Mouse (Mus musculus) right cerebral cortex, postnatal 36 days (tissue): ENCODE results near the gene Cdon.
"Not testable (repeated sequence)": the region's sequence is repeated elsewhere in the genome, so short reads cannot be mapped to it uniquely, and the experiment has no call there.

Experiments
- DNase-seq, 2 experiments: peaks; one replicate each; pipeline ENCODE4 v3.0.0; 2022; ENCODE audit warnings: low spot score in 2 of 2, mixed read lengths in 1 of 2

Cdon gene

GRCm38 (mm10) chr9:35420805-35421719 is at the start of gene Cdon:
Cdon (plus strand) TSS chr9:35421128.
- peak; percentile 56 to 71 for DNase-seq

- DNase-seq: no peak
Observed at GRCm38 (mm10) chr9:35372324-35373101, 48.4 kb upstream of the Cdon start.

- no peak for DNase-seq
Observed at GRCm38 (mm10) chr9:35377916-35378315, 43.0 kb upstream of the Cdon start.

DNA sequence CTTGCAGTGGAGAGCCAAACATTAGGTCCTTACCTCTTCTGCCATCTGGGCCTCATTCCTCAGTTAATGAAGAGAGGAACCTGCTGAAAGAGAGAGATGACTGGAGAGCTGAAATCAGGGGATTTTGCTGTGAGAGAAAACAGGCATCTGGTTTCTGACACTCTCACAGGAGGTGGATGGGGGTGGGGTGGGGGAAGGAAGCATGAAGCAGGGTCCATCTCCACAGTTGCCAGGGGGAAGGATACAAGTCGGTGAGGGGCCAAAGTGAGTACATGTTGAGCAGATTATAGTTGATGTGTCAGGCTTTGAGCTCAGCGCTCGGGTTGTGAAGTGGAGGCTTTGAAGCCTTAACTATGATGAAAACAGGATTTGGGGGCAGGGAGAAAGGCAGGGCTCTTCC is 41.9 kb upstream of the Cdon start:
- no peak for DNase-seq

- no peak for DNase-seq
Observed at GRCm38 (mm10) chr9:35399896-35400295, 21.0 kb upstream of the Cdon start.

GRCm38 (mm10) chr9:35400398-35400797 is 20.5 kb upstream of the Cdon start:
- no peak for DNase-seq

DNA sequence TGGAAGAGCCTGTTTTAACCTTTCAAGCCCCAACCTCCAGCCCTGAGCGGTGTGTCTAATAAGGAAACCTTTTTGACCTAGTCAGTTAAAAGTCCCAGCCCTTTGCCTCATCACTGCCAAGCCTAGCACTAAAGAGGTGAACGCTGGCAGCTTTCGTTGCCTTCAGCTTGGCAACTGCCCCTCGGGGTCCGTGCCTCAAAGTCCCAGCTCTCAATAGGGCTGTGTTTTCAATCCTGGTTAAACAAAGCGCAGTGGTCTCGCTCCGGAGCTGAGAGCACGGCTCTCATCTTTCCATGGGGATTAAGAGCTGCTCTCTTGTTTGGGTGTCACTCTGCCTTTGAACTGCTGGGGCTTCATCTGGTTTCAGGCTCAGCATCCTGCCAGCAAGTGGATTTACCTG is 20.1 kb upstream of the Cdon start:
- no peak for DNase-seq

DNA sequence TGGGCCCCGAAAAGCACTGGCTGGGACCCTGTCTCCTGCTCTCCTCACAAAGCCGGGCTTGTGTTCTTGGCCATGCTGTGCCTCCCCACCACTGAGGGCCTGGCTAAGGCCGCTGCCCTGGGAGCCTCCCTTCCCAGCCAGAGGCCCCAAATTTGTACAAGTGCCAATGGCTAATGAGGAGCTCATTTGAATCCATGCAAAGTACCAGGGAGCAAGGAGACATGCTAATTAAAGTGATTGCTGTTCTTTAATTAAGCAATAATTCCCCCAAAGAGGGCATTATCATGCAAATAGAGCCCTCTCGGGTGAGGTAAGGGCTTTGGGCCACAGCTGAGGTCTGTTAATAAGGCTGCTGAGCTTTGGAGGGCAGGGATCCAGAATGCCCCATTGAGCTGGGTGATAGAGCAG is 18.3 kb upstream of the Cdon start:
- DNase-seq: peak; percentile 25 to 33

DNA sequence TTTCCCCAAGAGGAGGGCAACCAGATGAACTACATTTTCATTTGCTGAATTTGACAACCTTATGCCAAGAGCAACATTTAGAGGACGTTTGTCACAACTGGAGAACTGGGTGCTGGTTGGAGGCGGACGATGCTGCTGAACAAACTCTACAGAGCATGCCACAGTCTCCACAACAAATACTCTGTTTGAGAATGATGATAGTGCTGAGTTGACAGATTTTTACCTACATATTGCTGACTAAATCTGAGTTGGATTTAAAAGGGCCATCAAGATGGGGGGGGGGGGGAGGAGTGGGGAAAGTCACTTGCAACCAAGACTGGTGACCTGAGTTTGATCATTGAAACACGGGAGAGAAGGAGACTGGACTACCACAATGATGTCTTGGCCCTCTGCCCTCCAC is 17.4 kb upstream of the Cdon start:
- DNase-seq: no peak

DNA sequence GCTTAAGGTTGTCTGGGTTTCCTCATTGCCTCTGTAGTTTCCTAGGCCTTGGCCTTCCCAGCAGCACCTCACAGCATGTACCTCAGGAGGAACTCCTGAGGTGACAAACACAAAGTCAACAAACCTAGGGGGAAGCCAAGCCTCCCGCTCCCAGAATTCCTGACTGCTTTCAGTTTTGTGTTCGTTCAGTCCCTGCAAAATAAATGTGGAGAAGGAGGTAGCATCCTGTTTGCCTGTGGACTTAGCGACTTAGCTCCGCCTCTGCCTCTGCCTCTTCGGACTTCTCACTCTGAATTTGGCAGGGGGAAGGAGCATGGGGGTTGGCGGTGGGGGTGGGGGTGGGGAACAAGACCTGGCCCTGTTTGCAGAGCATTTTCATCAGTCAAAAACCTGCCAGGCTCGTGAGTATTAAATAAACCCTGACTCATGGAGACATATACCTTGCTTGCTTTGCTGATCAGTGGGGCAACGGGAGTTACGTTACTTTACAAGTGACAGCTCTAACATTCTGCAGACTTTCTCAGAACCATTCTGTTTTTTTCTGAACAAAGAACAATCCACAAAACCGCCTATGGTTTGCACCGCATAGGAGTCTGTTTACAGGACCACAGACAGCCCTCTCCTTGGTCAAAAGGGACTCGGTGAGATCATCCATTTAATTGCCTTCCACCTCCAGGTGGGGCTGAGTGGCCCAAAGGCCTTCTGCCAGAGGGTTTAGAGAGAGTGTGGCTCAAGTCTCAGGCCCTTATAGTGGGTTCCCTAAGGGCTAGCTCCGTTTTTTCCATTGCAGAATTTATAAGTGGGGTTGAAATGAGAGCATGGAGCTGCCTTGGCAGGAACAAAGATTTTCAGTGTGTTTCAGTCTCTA is 15.7 kb upstream of the Cdon start:
- no peak for DNase-seq

GRCm38 (mm10) chr9:35411225-35411965 is 9.5 kb upstream of the Cdon start:
- no peak for DNase-seq

- no peak for DNase-seq
Observed at GRCm38 (mm10) chr9:35411975-35412374, 9.0 kb upstream of the Cdon start.

- no peak for DNase-seq
Observed at GRCm38 (mm10) chr9:35421730-35422235, 855 bp downstream of the Cdon start.

DNA sequence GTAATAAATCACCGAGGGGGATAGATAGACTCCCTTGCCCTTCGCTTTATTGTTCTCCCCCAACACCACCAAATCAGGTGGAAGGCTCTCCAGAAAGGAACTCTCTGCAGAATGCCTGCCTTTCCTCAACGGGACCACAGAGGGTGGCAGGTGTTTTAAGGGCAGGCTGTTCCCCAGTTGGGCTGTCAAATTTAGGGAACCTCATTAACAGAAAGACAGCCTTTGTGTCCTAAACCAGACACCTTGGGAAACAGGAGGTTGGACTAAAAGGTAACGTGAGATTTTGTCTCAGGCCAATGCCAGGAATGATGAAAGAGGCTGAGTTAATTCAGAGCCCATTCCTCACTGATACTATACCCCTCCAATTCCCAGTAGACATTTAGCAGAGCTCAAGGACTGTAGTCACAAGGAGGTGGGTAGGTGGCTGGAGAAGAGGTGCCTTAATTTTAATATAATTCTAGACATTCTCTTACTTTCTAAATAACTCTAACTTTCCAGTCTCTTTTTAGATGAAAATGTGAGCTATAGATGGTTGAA is 1.5 kb downstream of the Cdon start:
- no peak for DNase-seq

DNA sequence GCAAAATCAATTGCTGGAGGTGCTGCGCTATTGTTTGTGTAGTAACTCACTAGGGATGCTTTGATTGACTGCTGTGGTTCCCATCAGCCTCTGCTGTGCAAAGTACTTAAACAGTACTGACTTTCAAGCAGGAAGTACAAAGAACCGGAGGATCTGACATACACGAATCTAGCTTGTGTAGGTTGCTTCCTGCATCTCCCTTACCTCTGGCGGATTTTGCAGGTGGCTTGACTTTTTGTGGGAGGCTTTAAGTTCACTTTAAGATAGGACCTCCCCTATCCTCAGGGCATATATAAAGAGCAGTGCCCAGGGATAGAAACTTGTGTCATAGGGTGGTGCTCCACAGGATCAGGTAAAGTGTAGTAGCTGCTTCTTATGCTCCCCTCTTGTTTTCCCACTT is 2.3 kb downstream of the Cdon start:
- DNase-seq: no peak

DNA sequence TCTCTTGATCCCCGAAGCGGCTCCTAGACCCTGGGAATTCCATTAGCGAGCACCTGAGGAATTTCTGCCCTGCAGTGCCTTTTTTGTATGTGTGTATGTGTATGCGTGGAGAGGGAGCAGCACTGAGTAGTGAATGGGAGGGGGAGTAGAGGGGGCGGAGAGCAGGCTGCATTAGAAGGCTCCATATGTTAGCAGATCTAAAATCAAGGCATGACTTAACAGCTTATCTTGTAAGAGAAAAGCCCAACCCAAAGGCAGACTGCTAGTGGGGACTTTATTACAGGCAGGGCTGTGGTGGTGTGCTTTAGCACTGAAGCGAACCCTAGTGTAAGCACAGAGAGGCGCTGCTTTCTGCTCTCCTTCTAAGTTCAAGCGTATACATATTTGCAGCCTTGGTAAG is 3.7 kb downstream of the Cdon start:
- peak; percentile 66 to 81 for DNase-seq

DNA sequence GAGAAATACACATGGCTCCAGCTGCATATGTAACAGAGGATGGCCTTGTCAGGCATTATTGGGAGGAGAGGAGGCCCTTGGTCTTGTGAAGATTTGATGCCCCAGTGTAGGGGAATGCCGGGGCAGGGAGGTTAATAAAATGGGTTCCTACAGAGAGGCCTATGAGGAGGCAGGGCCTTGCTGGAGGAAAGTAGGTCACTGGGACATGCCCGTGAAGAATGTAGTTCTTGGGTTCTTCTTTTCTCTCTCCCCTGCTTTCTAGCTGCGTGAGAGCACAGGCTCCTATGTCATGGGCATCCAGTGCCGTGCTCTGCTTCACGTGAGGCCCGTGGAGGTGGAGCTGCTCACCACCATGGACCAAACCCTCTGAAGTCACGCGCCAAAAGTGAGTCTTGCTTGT is 9.5 kb downstream of the Cdon start:
- DNase-seq: no peak

GRCm38 (mm10) chr9:35431396-35431795 is 10.5 kb downstream of the Cdon start:
- DNase-seq: no peak

DNA sequence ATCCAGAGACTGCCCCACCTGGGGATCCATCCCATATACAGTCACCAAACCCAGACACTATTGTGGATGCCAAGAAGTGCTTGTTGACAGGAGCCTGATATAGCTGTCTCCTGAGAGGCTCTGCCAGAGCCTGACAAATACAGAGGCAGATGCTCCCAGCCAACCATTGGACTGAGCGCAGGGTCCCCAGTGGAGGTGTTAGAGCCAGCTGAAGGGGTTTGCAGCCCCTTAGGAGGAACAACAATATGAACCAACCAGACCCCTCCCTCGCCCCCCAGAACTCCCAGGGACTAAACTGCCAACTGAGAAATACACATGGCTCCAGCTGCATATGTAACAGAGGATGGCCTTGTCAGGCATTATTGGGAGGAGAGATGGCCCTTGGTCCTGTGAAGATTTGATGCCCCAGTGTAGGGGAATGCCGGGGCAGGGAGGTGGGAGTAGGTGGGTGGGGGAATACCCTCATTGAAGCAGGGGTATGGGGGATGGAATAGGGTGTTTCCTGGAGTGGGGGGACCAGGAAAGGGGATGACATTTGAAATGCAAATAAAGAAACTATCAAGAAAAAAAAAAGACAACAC is 11.9 kb downstream of the Cdon start:
- not testable (repeated sequence) for DNase-seq

DNA sequence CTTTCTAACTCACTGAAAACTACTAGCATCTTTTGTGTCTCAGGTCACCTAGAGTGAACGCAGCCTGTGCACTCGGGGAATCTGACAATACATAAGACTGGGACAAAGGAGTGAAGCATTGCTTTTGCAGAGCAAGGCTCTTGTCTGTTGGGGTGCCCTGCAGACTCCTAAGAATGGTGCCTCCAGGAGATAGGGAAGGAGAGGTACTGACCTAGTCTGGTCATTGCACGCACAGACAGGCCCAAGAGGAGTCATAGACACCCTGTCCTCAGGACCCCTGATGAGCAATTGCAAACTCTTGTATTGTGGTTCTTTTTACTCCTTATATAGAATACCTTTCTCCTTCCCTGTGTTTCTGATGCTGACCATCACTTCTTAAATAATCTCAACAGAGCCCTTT is 13.4 kb downstream of the Cdon start:
- no peak for DNase-seq
